Mouse (Mus musculus) liver, postnatal 0 days (tissue): ENCODE results near the gene Dmac2. TPM values are rescaled to one million over a fixed set of nuclear protein-coding genes. Genes with fewer than 3 reads are reported as not detected.

Experiments used
- ATAC-seq: fragments of 200-750 bp; cut with Nextera tagmentation; 2 replicates; pipeline ENCODE4 v1.8.0; 2017; ENCODE audit warnings: mild to moderate bottlenecking, moderate library complexity
- DNase-seq: peaks from one replicate; pipeline ENCODE4 v3.0.0-alpha.2; 2016
- H3K27ac ChIP-seq: fragments of 300-500 bp; sonication (generic); 2 replicates; pipeline ENCODE4 v1.5.1; 2014; ENCODE audit warnings: antibody characterized with exemption, moderate library complexity, mild to moderate bottlenecking, low read depth
- H3K27me3 ChIP-seq: fragments of 300-500 bp; sonication (generic); 2 replicates; pipeline ENCODE4 v1.6.1; 2014; ENCODE audit warnings: low read length, control low read depth, mixed read lengths; ENCODE audit not compliant: insufficient read depth
- H3K36me3 ChIP-seq: fragments of 300-500 bp; sonication (generic); replicated peaks from 2 replicates; pipeline ENCODE4 v1.6.1; 2014; ENCODE audit warnings: mild to moderate bottlenecking, control low read depth, low read length, moderate library complexity, mixed read lengths; ENCODE audit not compliant: insufficient read depth
- H3K4me1 ChIP-seq: fragments of 300-500 bp; sonication (generic); 2 replicates; pipeline ENCODE4 v1.6.1; 2014; ENCODE audit warnings: antibody characterized with exemption, mild to moderate bottlenecking, control low read depth; ENCODE audit not compliant: insufficient read depth
- H3K4me2 ChIP-seq: fragments of 300-500 bp; sonication (generic); 2 replicates; pipeline ENCODE4 v1.6.1; 2014; ENCODE audit warnings: low read depth, mild to moderate bottlenecking, low read length, moderate library complexity, mixed read lengths
- H3K4me3 ChIP-seq: fragments of 300-500 bp; sonication (generic); 2 replicates; pipeline ENCODE4 v1.5.1; 2014; ENCODE audit warnings: low read depth, low read length
- H3K9ac ChIP-seq: fragments of 300-500 bp; sonication (generic); replicated peaks from 2 replicates; pipeline ENCODE4 v1.6.1; 2014; ENCODE audit warnings: mild to moderate bottlenecking, moderate library complexity
- H3K9me3 ChIP-seq: fragments of 300-500 bp; sonication (generic); 2 replicates; pipeline ENCODE4 v1.6.1; 2016; ENCODE audit warnings: mild to moderate bottlenecking, control low read depth, low read length, mixed read lengths
- CTCF ChIP-seq: sonication (generic); IDR thresholded peaks from 2 replicates; pipeline ENCODE4 v1.5.1; 2016; ENCODE audit warnings: antibody characterized with exemption, low read depth
- EP300 ChIP-seq: IDR thresholded peaks from 2 replicates; pipeline ENCODE4 v1.6.1; 2016; ENCODE audit warnings: antibody characterized with exemption, low read depth, mild to moderate bottlenecking
- WGBS: fragments of 180-500 bp; shearing (Covaris S2); extraction: QIAGEN DNeasy Blood & Tissue Kit; methylation state at CpG from one replicate; pipeline ENCODE4 v1.1.7; 2014; ENCODE audit not compliant: insufficient replicate concordance; 5-methylcytosine and 5-hydroxymethylcytosine counted together
- polyA plus RNA-seq: library from polyadenylated mRNA; unstranded; fragments of >200 nt; fragmentation: Nextera tagmentation; extraction: Ambion mirVana; gene quantifications from 2 replicates; pipeline ENCODE4 v1.2.1, GENCODE M21; 2015

Dmac2 gene
- polyA plus RNA-seq, 1 experiment from 2014 or later: 13.7 TPM

GRCm38 (mm10) chr7:25620101-25620500 is 887 bp downstream of the Dmac2 start:
- H3K27me3 ChIP-seq: no peaks in the 10 kb centered on the region
- ATAC-seq (no peak), DNase-seq (peak; percentile 8)
- peak overlapping the region; percentile 70 for H3K4me2 ChIP-seq
- no peaks in the 10 kb centered on the region for H3K9me3 ChIP-seq
- H3K4me1 ChIP-seq: peaks cover 7% of the 10 kb centered on the region; the same call in 1 of the 2 replicates
- peak overlapping the region; percentile 61 for H3K4me3 ChIP-seq
- 84% methylated on average over 5 of the region's 5 CpGs for WGBS
- TF ChIP-seq CTCF (no peak), EP300 (no peak)
- H3K27ac ChIP-seq: no peak overlapping the region
- no peak overlapping the region for H3K9ac ChIP-seq
- H3K36me3 ChIP-seq: peaks cover 18% of the 10 kb centered on the region

DNA sequence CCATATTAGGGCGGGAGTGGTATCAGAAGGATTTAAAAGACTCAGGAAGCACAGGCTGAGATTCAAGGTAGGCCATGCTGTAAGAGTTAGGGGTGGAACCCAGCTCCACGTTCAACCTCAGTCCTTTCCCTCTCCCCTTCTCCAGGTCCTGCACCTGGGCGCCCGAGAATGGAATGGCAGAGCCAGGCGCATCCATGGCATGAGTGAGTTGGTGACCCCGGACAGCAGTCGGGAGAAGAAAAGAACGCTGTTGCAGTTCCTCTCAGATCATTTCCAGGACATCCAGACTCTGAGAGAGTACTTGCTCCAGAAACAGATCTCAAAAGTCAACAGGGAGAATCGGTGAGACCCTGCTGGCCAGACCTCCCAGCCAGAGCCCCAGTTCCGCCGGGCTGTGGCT is 1.5 kb downstream of the Dmac2 start:
- Histone ChIP-seq H3K4me3 (no peak overlapping the region), H3K4me2 (no peak overlapping the region), H3K36me3 (peaks cover 19% of the 10 kb centered on the region), H3K9me3 (no peaks in the 10 kb centered on the region), H3K27ac (no peak overlapping the region), H3K27me3 (no peaks in the 10 kb centered on the region), H3K4me1 (peaks cover 5% of the 10 kb centered on the region; the same call in 1 of the 2 replicates), H3K9ac (no peak overlapping the region)
- ATAC-seq (no peak), DNase-seq (no peak)
- TF ChIP-seq EP300 (no peak), CTCF (no peak)
- 88% methylated on average over 11 of the region's 11 CpGs for WGBS

DNA sequence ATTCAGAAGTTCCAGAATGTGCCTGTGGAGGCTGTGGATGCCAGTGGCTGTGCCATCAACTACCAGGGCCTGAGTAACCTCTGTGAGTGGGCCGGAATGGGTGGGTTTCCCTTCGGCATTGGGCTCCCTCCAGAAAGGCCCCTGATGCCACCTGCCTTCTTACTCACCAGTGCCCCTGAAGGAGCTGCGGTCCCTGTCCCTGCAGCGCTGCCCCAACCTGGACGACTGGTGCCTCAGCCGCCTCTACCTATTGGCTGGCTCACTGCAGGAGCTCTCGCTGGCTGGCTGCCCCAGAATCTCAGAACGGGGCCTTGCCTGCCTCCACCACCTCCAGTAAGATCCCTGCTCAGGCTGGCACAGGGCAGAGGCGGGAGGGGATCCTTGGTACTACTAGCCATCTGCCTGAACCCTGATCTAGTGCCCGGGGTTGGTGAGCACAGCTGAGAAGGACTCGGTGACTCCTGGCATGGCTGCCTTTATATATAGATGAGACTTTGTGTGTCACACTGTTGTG is 4.7 kb downstream of the Dmac2 start:
- DNase-seq (no peak), ATAC-seq (no peak)
- Histone ChIP-seq H3K27me3 (no peaks in the 10 kb centered on the region), H3K9ac (no peak overlapping the region), H3K4me3 (no peak overlapping the region), H3K36me3 (peaks cover 23% of the 10 kb centered on the region), H3K9me3 (no peaks in the 10 kb centered on the region), H3K4me2 (no peak overlapping the region), H3K27ac (no peak overlapping the region), H3K4me1 (peaks cover 29% of the 10 kb centered on the region)
- 83% methylated on average over 11 of the region's 11 CpGs for WGBS
- no peak for TF ChIP-seq CTCF
- TF ChIP-seq EP300: no peak

- no peak for DNase-seq
- TF ChIP-seq EP300: no peak
- no peak for TF ChIP-seq CTCF
- peaks cover 32% of the 10 kb centered on the region for H3K36me3 ChIP-seq
- H3K9me3 ChIP-seq: no peaks in the 10 kb centered on the region
- 0 out of 2 replicates have a peak overlapping the region, but pooled peaks have one; percentile 16 for H3K27ac ChIP-seq
- 59% methylated on average over 5 of the region's 5 CpGs for WGBS
- H3K4me1 ChIP-seq: peaks cover 28% of the 10 kb centered on the region
- no peak overlapping the region for H3K4me2 ChIP-seq
- no peak overlapping the region for H3K9ac ChIP-seq
- H3K27me3 ChIP-seq: no peaks in the 10 kb centered on the region
- H3K4me3 ChIP-seq: no peak overlapping the region
- ATAC-seq: no peak
These were observed 5.6 kb downstream of the Dmac2 start for GRCm38 (mm10) chr7:25624851-25625250.

GRCm38 (mm10) chr7:25625594-25626250 is 6.5 kb downstream of the Dmac2 start:
- no peak overlapping the region for H3K4me2 ChIP-seq
- H3K9me3 ChIP-seq: no peaks in the 10 kb centered on the region
- DNase-seq: peak; percentile 67
- H3K27ac ChIP-seq: 0 out of 2 replicates have a peak overlapping the region, but pooled peaks have one; percentile 41
- ATAC-seq: no peak
- TF ChIP-seq CTCF: peak; percentile 76
- TF ChIP-seq EP300: no peak
- H3K4me3 ChIP-seq: no peak overlapping the region
- H3K9ac ChIP-seq: no peak overlapping the region
- peaks cover 26% of the 10 kb centered on the region for H3K4me1 ChIP-seq
- H3K27me3 ChIP-seq: no peaks in the 10 kb centered on the region
- peaks cover 40% of the 10 kb centered on the region for H3K36me3 ChIP-seq
- WGBS: 67% methylated on average over 10 of the region's 10 CpGs

- no peaks in the 10 kb centered on the region for H3K27me3 ChIP-seq
- H3K4me2 ChIP-seq: peak within 1 kb of the TSS; percentile 76
- DNase-seq (no peak), ATAC-seq (peak; percentile 40)
- peak within 1 kb of the TSS; percentile 70 for H3K9ac ChIP-seq
- peaks cover 26% of the 10 kb centered on the region for H3K4me1 ChIP-seq
- peak within 1 kb of the TSS; percentile 50 for H3K4me3 ChIP-seq
- H3K27ac ChIP-seq: peak within 1 kb of the TSS; percentile 41
- 14% methylated on average over 29 of the region's 29 CpGs for WGBS
- no peaks in the 10 kb centered on the region for H3K9me3 ChIP-seq
- H3K36me3 ChIP-seq: peaks cover 45% of the 10 kb centered on the region
- no peak for TF ChIP-seq CTCF
These were observed 7.6 kb downstream of the Dmac2 start, which contains the start of gene B3gnt8 for GRCm38 (mm10) chr7:25626509-25627430. TSS of gene B3gnt8 (plus strand) at chr7:25626654.
